Mouse (Mus musculus): ENCODE measurements around the gene Get4. TPM values are rescaled to one million over a fixed set of nuclear protein-coding genes. Genes with fewer than 3 reads are reported as not detected.

Gene Get4
- polyA plus RNA-seq (2015; fragmentation: Nextera tagmentation; extraction: Ambion mirVana), result 153 and 171 TPM in 2 replicates

DNA sequence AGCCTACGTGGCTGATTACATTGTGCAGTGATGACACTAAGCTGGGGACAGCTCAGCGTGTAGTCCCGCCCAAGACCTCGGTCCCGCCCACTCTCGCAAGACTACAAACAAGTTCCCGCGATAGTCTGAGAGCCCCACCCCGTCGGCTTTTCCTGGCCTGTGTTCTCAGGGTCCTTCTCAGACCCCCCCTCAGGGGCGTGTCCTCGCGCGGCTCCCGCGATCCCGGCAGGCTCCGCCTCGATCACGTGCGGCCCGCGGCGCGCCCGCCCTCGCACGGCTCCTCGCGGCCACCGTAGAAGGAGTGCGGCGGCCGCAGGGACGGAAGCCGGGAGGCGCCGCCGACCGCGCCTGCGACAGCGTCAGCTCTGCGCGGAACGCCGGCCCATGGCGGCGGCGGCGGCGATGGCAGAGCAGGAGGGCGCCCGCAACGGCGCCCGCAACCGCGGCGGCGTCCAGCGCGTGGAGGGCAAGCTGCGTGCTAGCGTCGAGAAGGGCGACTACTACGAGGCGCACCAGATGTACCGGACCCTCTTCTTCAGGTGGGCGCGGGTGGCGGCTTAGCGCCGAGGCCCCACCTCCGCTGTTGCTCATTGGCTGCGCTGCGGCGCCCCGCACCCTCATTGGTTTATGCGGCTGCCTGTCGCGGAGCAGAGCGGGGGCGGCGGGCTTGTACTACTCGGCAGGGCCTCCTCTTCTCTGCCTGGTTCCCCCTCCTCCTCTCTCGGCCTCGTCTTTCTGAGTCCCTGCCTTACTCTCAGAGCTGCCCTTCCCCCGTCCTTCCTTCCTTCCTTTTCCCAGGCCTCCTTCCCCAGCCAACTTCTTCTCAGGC lies at the start of gene Get4:
TSS of gene Get4 (plus strand) at position 244 of the 829 bp plus-strand sequence.
- Histone ChIP-seq H3K4me3 (peak within 1 kb of the TSS; percentile 83), H3K9ac (peak within 1 kb of the TSS; percentile 76), H3K27me3 (no peaks in the 10 kb centered on the region), H3K27ac (peak within 1 kb of the TSS; percentile 95), H3K9me3 (no peaks in the 10 kb centered on the region), H3K4me2 (peak within 1 kb of the TSS; percentile 83), H3K4me1 (peaks cover 31% of the 10 kb centered on the region), H3K36me3 (peaks cover 44% of the 10 kb centered on the region)
- ATAC-seq (ENCODE audit: insufficient number of reproducible peaks, low FRiP score, low TSS enrichment, low read depth), result peak; percentile 94
- WGBS, result under 1% methylated on average over 84 of the region's 90 CpGs

DNA sequence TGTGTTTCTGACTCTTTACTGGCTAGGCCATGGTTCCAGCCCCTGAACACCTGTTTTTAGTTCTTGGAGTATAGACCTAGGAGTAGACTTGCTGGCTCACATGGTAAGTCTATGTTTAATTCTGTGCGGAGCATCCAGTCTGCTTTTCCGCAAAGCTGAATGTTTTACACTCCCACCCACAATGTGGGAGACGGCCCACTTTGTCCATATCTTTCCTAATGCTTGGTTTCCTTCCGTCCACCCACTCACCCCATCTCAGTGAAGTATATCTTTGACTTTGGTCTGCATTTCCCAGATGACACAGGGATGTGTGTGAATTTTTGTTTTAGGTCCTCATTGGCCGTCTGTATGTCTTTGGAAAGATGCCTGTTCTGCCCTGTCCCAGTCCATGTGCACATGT lies 48.8 kb upstream of the Get4 start:
- H3K9ac ChIP-seq, result no peak overlapping the region
- no peak overlapping the region for H3K4me3 ChIP-seq
- no peaks in the 10 kb centered on the region for H3K36me3 ChIP-seq
- 82% methylated on average over 5 of the region's 5 CpGs for WGBS
- no peaks in the 10 kb centered on the region for H3K9me3 ChIP-seq
- no peak overlapping the region for H3K4me2 ChIP-seq
- H3K27me3 ChIP-seq, result no peaks in the 10 kb centered on the region
- H3K27ac ChIP-seq, result no peak overlapping the region
- H3K4me1 ChIP-seq, result peaks cover 35% of the 10 kb centered on the region
- no peak for ATAC-seq (ENCODE audit: insufficient number of reproducible peaks, low FRiP score, low TSS enrichment, low read depth)

GRCm38 (mm10) chr5:139206081-139206480 lies 46.0 kb upstream of the Get4 start:
- Histone ChIP-seq H3K27ac (0 out of 2 replicates have a peak overlapping the region, but pooled peaks have one; percentile 2), H3K4me1 (peaks cover 25% of the 10 kb centered on the region), H3K9ac (no peak overlapping the region), H3K4me3 (no peak overlapping the region), H3K9me3 (no peaks in the 10 kb centered on the region), H3K27me3 (no peaks in the 10 kb centered on the region), H3K4me2 (no peak overlapping the region), H3K36me3 (peaks cover 13% of the 10 kb centered on the region; the same call in 1 of the 2 replicates)
- WGBS, result 47% methylated on average over 4 of the region's 4 CpGs
- ATAC-seq (ENCODE audit: insufficient number of reproducible peaks, low FRiP score, low TSS enrichment, low read depth), result no peak

- H3K36me3 ChIP-seq, result peaks cover 13% of the 10 kb centered on the region; the same call in 1 of the 2 replicates
- no peak overlapping the region for H3K4me3 ChIP-seq
- H3K27me3 ChIP-seq, result no peaks in the 10 kb centered on the region
- WGBS, result 68% methylated on average over 7 of the region's 7 CpGs
- no peak overlapping the region for H3K4me2 ChIP-seq
- no peaks in the 10 kb centered on the region for H3K9me3 ChIP-seq
- peaks cover 21% of the 10 kb centered on the region for H3K4me1 ChIP-seq
- 0 out of 2 replicates have a peak overlapping the region, but pooled peaks have one; percentile 2 for H3K27ac ChIP-seq
- no peak overlapping the region for H3K9ac ChIP-seq
- no peak for ATAC-seq (ENCODE audit: insufficient number of reproducible peaks, low FRiP score, low TSS enrichment, low read depth)
Observed at GRCm38 (mm10) chr5:139206525-139206924, 45.6 kb upstream of the Get4 start.

GRCm38 (mm10) chr5:139208183-139208582 lies 43.9 kb upstream of the Get4 start:
- H3K4me1 ChIP-seq, result peaks cover 11% of the 10 kb centered on the region
- no peak overlapping the region; the same call in 1 of the 2 replicates for H3K27ac ChIP-seq
- no peak overlapping the region for H3K4me3 ChIP-seq
- H3K36me3 ChIP-seq, result peaks cover 19% of the 10 kb centered on the region; the same call in 1 of the 2 replicates
- no peaks in the 10 kb centered on the region for H3K9me3 ChIP-seq
- ATAC-seq (ENCODE audit: insufficient number of reproducible peaks, low FRiP score, low TSS enrichment, low read depth), result no peak
- no peak overlapping the region for H3K4me2 ChIP-seq
- no peak overlapping the region for H3K9ac ChIP-seq
- no peaks in the 10 kb centered on the region for H3K27me3 ChIP-seq

DNA sequence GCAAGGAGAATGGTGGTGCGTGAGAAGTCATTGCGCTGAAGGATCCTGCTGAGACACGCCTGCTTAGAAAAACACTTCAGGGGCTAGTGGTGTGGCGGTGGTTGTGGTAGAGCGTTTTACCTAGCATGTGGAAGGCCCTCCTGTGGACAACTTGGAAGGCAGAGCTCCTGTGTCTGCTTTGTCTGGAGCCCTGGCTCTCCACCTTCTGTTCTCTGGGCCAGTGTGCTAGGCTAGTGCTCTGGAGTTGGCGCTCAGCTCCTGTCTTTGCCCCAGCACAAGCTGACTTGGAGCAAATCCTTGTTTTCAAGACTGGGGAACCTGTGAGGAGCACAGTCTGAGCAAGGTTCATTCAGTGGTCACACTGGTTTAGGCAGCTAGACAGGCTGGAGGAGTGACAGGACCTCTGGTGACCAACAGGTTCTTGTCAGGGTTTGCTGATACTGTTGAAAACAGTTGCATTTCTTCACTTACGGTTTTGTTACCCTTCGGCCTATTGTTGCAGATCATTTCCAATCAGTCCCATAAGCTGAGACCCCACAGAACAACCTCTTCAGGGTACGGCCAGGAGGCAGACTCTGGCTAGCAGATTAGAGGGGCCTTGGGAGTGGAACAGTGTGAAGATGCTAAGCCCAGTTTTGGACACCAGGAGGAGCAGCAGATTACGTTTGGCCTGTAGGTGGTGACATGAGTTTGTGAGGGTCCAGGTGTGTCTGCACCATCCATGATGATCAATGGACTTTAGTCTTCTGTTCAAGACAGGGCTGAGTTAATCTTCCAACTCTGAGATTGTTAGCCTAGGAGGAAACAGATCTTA lies 43.0 kb upstream of the Get4 start:
- Histone ChIP-seq H3K27ac (no peak overlapping the region), H3K9ac (no peak overlapping the region), H3K9me3 (no peaks in the 10 kb centered on the region), H3K4me2 (no peak overlapping the region), H3K4me1 (peaks cover 11% of the 10 kb centered on the region), H3K27me3 (no peaks in the 10 kb centered on the region), H3K36me3 (peaks cover 19% of the 10 kb centered on the region; the same call in 1 of the 2 replicates), H3K4me3 (no peak overlapping the region)
- WGBS, result 85% methylated on average over 10 of the region's 10 CpGs
- ATAC-seq (ENCODE audit: insufficient number of reproducible peaks, low FRiP score, low TSS enrichment, low read depth), result no peak

GRCm38 (mm10) chr5:139209685-139210026 lies 42.5 kb upstream of the Get4 start:
- H3K4me3 ChIP-seq, result no peak overlapping the region

DNA sequence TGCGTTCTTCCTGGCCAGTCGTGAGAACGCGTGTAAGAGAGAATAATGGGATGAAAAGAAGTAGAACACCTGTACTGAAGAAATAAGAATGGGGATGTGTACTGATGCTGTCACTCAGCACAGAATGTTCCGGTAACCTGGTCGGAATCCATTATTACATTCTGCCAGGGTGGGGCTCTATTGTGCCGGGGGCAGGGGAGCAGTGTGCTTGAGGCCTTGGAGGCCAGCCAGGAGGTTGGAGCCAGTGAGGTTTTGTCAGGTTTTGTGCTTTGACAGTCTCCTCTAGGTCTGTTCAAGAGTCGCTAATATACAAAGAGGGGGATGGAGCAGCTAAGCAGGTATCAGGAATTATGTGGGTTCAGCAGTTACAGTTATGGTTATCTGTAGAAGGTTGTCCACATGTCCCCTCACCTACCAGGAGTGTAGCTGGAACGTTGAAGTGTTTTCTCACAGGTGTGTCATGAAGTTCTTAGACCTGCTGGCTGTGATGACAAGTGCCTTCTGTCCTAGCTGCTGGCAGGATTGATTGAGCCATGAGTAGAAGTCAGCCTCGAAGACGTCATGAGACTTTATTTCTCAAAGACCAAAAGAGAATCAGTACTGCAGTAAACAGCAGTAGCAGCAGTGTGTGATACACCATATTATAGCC lies 40.3 kb upstream of the Get4 start:
- ATAC-seq (ENCODE audit: insufficient number of reproducible peaks, low FRiP score, low TSS enrichment, low read depth), result no peak
- no peak overlapping the region for H3K27ac ChIP-seq
- H3K4me3 ChIP-seq, result no peak overlapping the region
- WGBS, result 83% methylated on average over 11 of the region's 11 CpGs
- peaks cover 39% of the 10 kb centered on the region for H3K36me3 ChIP-seq
- no peaks in the 10 kb centered on the region for H3K4me1 ChIP-seq
- no peak overlapping the region for H3K9ac ChIP-seq
- no peaks in the 10 kb centered on the region for H3K9me3 ChIP-seq
- H3K27me3 ChIP-seq, result no peaks in the 10 kb centered on the region
- H3K4me2 ChIP-seq, result no peak overlapping the region

More at GRCm38 (mm10) chr5:139209685-139210026, 42.5 kb upstream of the Get4 start:
- Histone ChIP-seq H3K27me3 (no peaks in the 10 kb centered on the region), H3K4me2 (no peak overlapping the region), H3K36me3 (peaks cover 19% of the 10 kb centered on the region; the same call in 1 of the 2 replicates), H3K9me3 (no peaks in the 10 kb centered on the region), H3K9ac (no peak overlapping the region), H3K4me1 (peaks cover 11% of the 10 kb centered on the region), H3K27ac (no peak overlapping the region)
- ATAC-seq (ENCODE audit: insufficient number of reproducible peaks, low FRiP score, low TSS enrichment, low read depth), result no peak
- WGBS, result 93% methylated on average over 7 of the region's 7 CpGs

- H3K9ac ChIP-seq, result no peak overlapping the region
- H3K9me3 ChIP-seq, result no peaks in the 10 kb centered on the region
- no peaks in the 10 kb centered on the region for H3K4me1 ChIP-seq
- H3K27ac ChIP-seq, result no peak overlapping the region
- no peak for ATAC-seq (ENCODE audit: insufficient number of reproducible peaks, low FRiP score, low TSS enrichment, low read depth)
- no peaks in the 10 kb centered on the region for H3K27me3 ChIP-seq
- no peak overlapping the region for H3K4me3 ChIP-seq
- H3K4me2 ChIP-seq, result no peak overlapping the region
- peaks cover 42% of the 10 kb centered on the region for H3K36me3 ChIP-seq
Observed at GRCm38 (mm10) chr5:139214298-139214697, 37.8 kb upstream of the Get4 start.

DNA sequence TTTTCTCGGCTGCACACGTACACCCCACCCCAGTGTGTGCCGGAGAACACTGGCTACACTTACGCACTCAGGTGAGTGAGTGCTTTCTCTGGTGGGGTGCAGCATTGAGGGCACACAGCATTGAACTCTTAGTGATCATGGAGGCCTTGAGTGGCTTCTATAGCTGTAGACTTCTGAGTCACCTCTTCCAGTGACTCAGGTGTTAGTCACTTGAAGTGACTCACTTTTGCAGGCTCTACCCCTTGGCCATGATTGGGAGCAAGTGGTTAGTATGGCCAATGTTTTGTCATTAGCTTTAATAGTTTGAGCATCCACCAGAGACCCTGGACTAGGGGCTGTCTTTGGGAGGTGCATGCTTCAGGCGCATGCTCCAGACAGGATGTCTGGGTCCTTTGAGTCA lies 36.9 kb upstream of the Get4 start:
- 90% methylated on average over 5 of the region's 5 CpGs for WGBS
- H3K36me3 ChIP-seq, result peaks cover 43% of the 10 kb centered on the region
- H3K4me2 ChIP-seq, result no peak overlapping the region

GRCm38 (mm10) chr5:139216121-139216520 lies 36.0 kb upstream of the Get4 start:
- H3K4me1 ChIP-seq, result no peaks in the 10 kb centered on the region
- H3K9ac ChIP-seq, result no peak overlapping the region
- no peak overlapping the region for H3K27ac ChIP-seq
- H3K4me2 ChIP-seq, result no peak overlapping the region
- ATAC-seq (ENCODE audit: insufficient number of reproducible peaks, low FRiP score, low TSS enrichment, low read depth), result 0 out of 2 replicates have a peak, but pooled peaks have one; percentile 48
- H3K4me3 ChIP-seq, result no peak overlapping the region
- H3K36me3 ChIP-seq, result peaks cover 41% of the 10 kb centered on the region
- WGBS, result 84% methylated on average over 2 of the region's 2 CpGs
- no peaks in the 10 kb centered on the region for H3K27me3 ChIP-seq
- no peaks in the 10 kb centered on the region for H3K9me3 ChIP-seq

More for the DNA sequence above, 36.9 kb upstream of the Get4 start:
- no peaks in the 10 kb centered on the region for H3K27me3 ChIP-seq
- no peak for ATAC-seq (ENCODE audit: insufficient number of reproducible peaks, low FRiP score, low TSS enrichment, low read depth)
- H3K9me3 ChIP-seq, result no peaks in the 10 kb centered on the region
- no peak overlapping the region for H3K9ac ChIP-seq
- no peaks in the 10 kb centered on the region for H3K4me1 ChIP-seq
- no peak overlapping the region for H3K4me3 ChIP-seq
- H3K27ac ChIP-seq, result no peak overlapping the region

Measured in limb, embryonic 15.5 days (tissue).